ENCODE assay signal across 20 mouse cellular contexts in genomic region chr10:37316701-37317100, GRCm38 (mm10).
"Had no signal": no experiment of that assay in that cellular context is flagged by ENCODE, and none has a peak within 500 bp of the region (broad histone marks: within the 10 kb centered on the region; RNA-seq: fewer than 3 reads in every experiment).

No protein-coding gene starts in this region.

- ATAC-seq: liver, embryonic 12.5 days; midbrain, embryonic 15.5 days had no signal

- H3K36me3 ChIP-seq: limb, embryonic 10.5 days; limb, embryonic 13.5 days; liver, embryonic 12.5 days; liver, embryonic 15.5 days; lung, embryonic 15.5 days; midbrain, embryonic 10.5 days; midbrain, embryonic 15.5 days had no signal

- H3K4me1 ChIP-seq: limb, embryonic 10.5 days; limb, embryonic 13.5 days; liver, embryonic 12.5 days; liver, embryonic 15.5 days; lung, embryonic 15.5 days; megakaryocyte, embryonic 14.5 days; midbrain, embryonic 10.5 days had no signal

- H3K27ac ChIP-seq: kidney, postnatal 0 days; layer of hippocampus, adult 2 months; limb, embryonic 10.5 days; limb, embryonic 13.5 days; liver, embryonic 12.5 days; liver, embryonic 15.5 days; lung, embryonic 15.5 days; midbrain, embryonic 10.5 days; midbrain, embryonic 15.5 days; stomach, postnatal 0 days had no signal

- H3K4me2 ChIP-seq: limb, embryonic 13.5 days; liver, embryonic 12.5 days; liver, embryonic 15.5 days; lung, embryonic 15.5 days; midbrain, embryonic 15.5 days had no signal

- H3K4me3 ChIP-seq: layer of hippocampus, adult 2 months; limb, embryonic 10.5 days; limb, embryonic 13.5 days; liver, embryonic 12.5 days; liver, embryonic 15.5 days; lung, embryonic 15.5 days; megakaryocyte, embryonic 14.5 days; midbrain, embryonic 10.5 days; midbrain, embryonic 15.5 days had no signal

- DNase-seq: kidney, postnatal 25 days; layer of hippocampus, adult 9-11 months; liver; lung, adult 18-20 months; lung, postnatal 10 days; lung, postnatal 36 days; thymus, adult 2 months; thymus, postnatal 14 days; thymus, postnatal 4 days had no signal

- H3K9ac ChIP-seq: limb, embryonic 13.5 days; liver, embryonic 12.5 days; liver, embryonic 15.5 days; lung, embryonic 15.5 days; midbrain, embryonic 15.5 days had no signal

- H3K9me3 ChIP-seq: limb, embryonic 10.5 days; limb, embryonic 13.5 days; liver, embryonic 12.5 days; liver, embryonic 15.5 days; lung, embryonic 15.5 days; megakaryocyte, embryonic 14.5 days; midbrain, embryonic 10.5 days; midbrain, embryonic 15.5 days had no signal

- H3K27me3 ChIP-seq: limb, embryonic 13.5 days; liver, embryonic 12.5 days; liver, embryonic 15.5 days; lung, embryonic 15.5 days; midbrain, embryonic 15.5 days had no signal
